Mouse (Mus musculus): ENCODE measurements around the gene 1700042G07Rik. TPM values are rescaled to one million over a fixed set of nuclear protein-coding genes. Genes with fewer than 3 reads are reported as not detected.

The 1700042G07Rik gene
- polyA plus RNA-seq (2012; rRNA removed): not detected in 2 replicates

GRCm38 (mm10) chr4:116173072-116173471 lies at the start of gene 1700042G07Rik, which contains the start of gene Gm49337:
1700042G07Rik (plus strand) TSS chr4:116173372.
Gm49337 (plus strand) TSS chr4:116173384.

GRCm38 (mm10) chr4:116123602-116124519 lies 49.3 kb upstream of the 1700042G07Rik start, which contains the start of the genes Rad54l and Pomgnt1:
Rad54l (minus strand) TSS chr4:116123690.
Pomgnt1 (plus strand) TSS chr4:116123840.

GRCm38 (mm10) chr4:116151238-116151637 lies 21.9 kb upstream of the 1700042G07Rik start, which contains the start of gene Lurap1:
Lurap1 (minus strand) TSS chr4:116151338.

GRCm38 (mm10) chr4:116167404-116167803 lies 5.8 kb upstream of the 1700042G07Rik start, which contains the start of gene Tspan1:
Tspan1 (minus strand) TSS chr4:116167601.

GRCm38 (mm10) chr4:116221140-116221851 lies 48.1 kb downstream of the 1700042G07Rik start, which contains the start of gene Pik3r3:
Pik3r3 (plus strand) TSS chr4:116221618.

Other genes with a start within 250 kb of the 1700042G07Rik start
- gene Dmbx1, start 233.4 kb upstream of the 1700042G07Rik start, polyA plus RNA-seq (2012; rRNA removed): 5.4 and 9.1 TPM in 2 replicates
- gene Faah, start 155.4 kb upstream of the 1700042G07Rik start, polyA plus RNA-seq (2012; rRNA removed): 2.7 TPM in 2 replicates
- 9.7 and 13.1 TPM in 2 replicates for gene Nsun4, start 119.5 kb upstream of the 1700042G07Rik start, polyA plus RNA-seq (2012; rRNA removed)
- 542 and 729 TPM in 2 replicates for gene Uqcrh, start 98.3 kb upstream of the 1700042G07Rik start, polyA plus RNA-seq (2012; rRNA removed)
- gene Lrrc41, start 98.1 kb upstream of the 1700042G07Rik start, polyA plus RNA-seq (2012; rRNA removed): 26.9 and 41.3 TPM in 2 replicates
- 34.7 and 37.0 TPM in 2 replicates for gene Rad54l, start 49.7 kb upstream of the 1700042G07Rik start, polyA plus RNA-seq (2012; rRNA removed)
- 42.6 and 61.4 TPM in 2 replicates for gene Pomgnt1, start 49.5 kb upstream of the 1700042G07Rik start, polyA plus RNA-seq (2012; rRNA removed)
- gene Lurap1, start 22.0 kb upstream of the 1700042G07Rik start, polyA plus RNA-seq (2012; rRNA removed): 0.97 and 1.1 TPM in 2 replicates
- 0.05 TPM in 1 of 2 replicates, not detected in the other for gene Tspan1, start 5.8 kb upstream of the 1700042G07Rik start, polyA plus RNA-seq (2012; rRNA removed)
- not detected in 2 replicates for gene Gm49337, start within 50 bp of the 1700042G07Rik start, polyA plus RNA-seq (2012; rRNA removed)
- gene Pik3r3, start 48.2 kb downstream of the 1700042G07Rik start, polyA plus RNA-seq (2012; rRNA removed): 65.3 and 79.7 TPM in 2 replicates

Measured in central nervous system, embryonic 11.5 days (tissue).